In genomic region chr15:25482586-25482985, GRCm38 (mm10) we compare ENCODE assay signal across 18 mouse cellular contexts.
DNase-seq lines count a peak whose midpoint lies in the region; ATAC-seq and TF ChIP-seq lines count a peak whose summit lies in the region.
"Had no signal": no experiment of that assay in that cellular context is flagged by ENCODE, and none has a peak within 500 bp of the region (broad histone marks: within the 10 kb centered on the region; RNA-seq: fewer than 3 reads in every experiment).

No protein-coding gene starts in this region.

- no peak for TF ChIP-seq POLR2A in heart, adult 2 months (IDR thresholded peaks at IDR 0.05; ENCODE audit: insufficient read depth, low read depth, low read length)

- WGBS in heart, adult 2 months = 46% methylated on average over 3 of the region's 3 CpGs
- WGBS in heart, embryonic 10.5 days = 73% methylated on average over 3 of the region's 3 CpGs
- WGBS in lung, postnatal 0 days = 49% methylated on average over 3 of the region's 3 CpGs

- intact Hi-C loops in heart, adult 2 months (cut with DNase I) = loop anchor here (2.0 kb wide), 1 partner anchor 40 kb away; no protein-coding TSS in a partner anchor

- TF ChIP-seq EP300 in heart, adult 2 months (IDR thresholded peaks at IDR 0.05; ENCODE audit: insufficient read depth, low read depth, low read length) = peak; percentile 67; the same call in 1 of the 2 replicates
- peak; percentile 84 for TF ChIP-seq EP300 in lung, postnatal 0 days (IDR thresholded peaks at IDR 0.05)

- peak overlapping the region; percentile 63 for H3K27ac ChIP-seq in heart, adult 2 months
- H3K27ac ChIP-seq in heart, embryonic 10.5 days = no peak overlapping the region
- no peak overlapping the region for H3K27ac ChIP-seq in lung, postnatal 0 days (ENCODE audit: low read length)
- H3K27ac ChIP-seq: embryonic facial prominence, embryonic 12.5 days; heart, embryonic 15.5 days; hindbrain, embryonic 13.5 days; intestine, embryonic 15.5 days; layer of hippocampus, adult 2 months; liver, embryonic 13.5 days; macrophage; midbrain, embryonic 12.5 days had no signal

- H3K9me3 ChIP-seq in heart, embryonic 10.5 days = no peaks in the 10 kb centered on the region
- H3K9me3 ChIP-seq in lung, postnatal 0 days (ENCODE audit: low read length) = no peaks in the 10 kb centered on the region
- H3K9me3 ChIP-seq: embryonic facial prominence, embryonic 12.5 days; heart, embryonic 15.5 days; hindbrain, embryonic 13.5 days; intestine, embryonic 15.5 days; liver, embryonic 13.5 days; midbrain, embryonic 12.5 days had no signal

- H3K36me3 ChIP-seq in heart, adult 2 months (ENCODE audit: control insufficient read depth, insufficient read depth, low read length) = peaks cover 2% of the 10 kb centered on the region
- H3K36me3 ChIP-seq in heart, embryonic 10.5 days = no peaks in the 10 kb centered on the region
- H3K36me3 ChIP-seq in lung, postnatal 0 days (ENCODE audit: insufficient read depth, low read length) = no peaks in the 10 kb centered on the region
- H3K36me3 ChIP-seq: embryonic facial prominence, embryonic 12.5 days; heart, embryonic 15.5 days; hindbrain, embryonic 13.5 days; intestine, embryonic 15.5 days; liver, embryonic 13.5 days; midbrain, embryonic 12.5 days had no signal

- no peak overlapping the region for H3K4me3 ChIP-seq in heart, adult 2 months
- H3K4me3 ChIP-seq in heart, embryonic 10.5 days = no peak overlapping the region
- no peak overlapping the region for H3K4me3 ChIP-seq in lung, postnatal 0 days (ENCODE audit: low read depth, low read length)
- H3K4me3 ChIP-seq: embryonic facial prominence, embryonic 12.5 days; heart, embryonic 15.5 days; hindbrain, embryonic 13.5 days; intestine, embryonic 15.5 days; layer of hippocampus, adult 2 months; liver, embryonic 13.5 days; midbrain, embryonic 12.5 days had no signal

- peak; percentile 57 to 63 for DNase-seq in heart, adult 2 months
- no peak for DNase-seq in heart, embryonic 10.5 days (ENCODE audit: low spot score)
- peak; percentile 55 for DNase-seq in heart, adult 8-10 months (ENCODE audit: low spot score)
- peak; percentile 37 for DNase-seq in heart, postnatal 4 days
- DNase-seq in lung, postnatal 0 days (ENCODE audit: low spot score) = peak; percentile 49
- DNase-seq in retina, embryonic 14.5 days (ENCODE audit: low spot score) = no peak
- DNase-seq in embryo, embryonic 10 days (ENCODE audit: low spot score) = no peak
- DNase-seq in c-Kit-positive CD71-positive TER-119-positive erythroid progenitor cells, embryonic 14.5 days (ENCODE audit: low spot score) = no peak
- DNase-seq: cerebellum, adult 18-20 months; forebrain, postnatal 0 days; liver, embryonic 13.5 days had no signal

- no peaks in the 10 kb centered on the region for H3K79me2 ChIP-seq in heart, adult 2 months (replicated peaks; ENCODE audit: control insufficient read depth, insufficient read depth, low read length)

- no peak overlapping the region for H3K4me2 ChIP-seq in lung, postnatal 0 days (replicated peaks; ENCODE audit: low read depth, low read length)
- H3K4me2 ChIP-seq: embryonic facial prominence, embryonic 12.5 days; heart, embryonic 15.5 days; hindbrain, embryonic 13.5 days; intestine, embryonic 15.5 days; liver, embryonic 13.5 days; midbrain, embryonic 12.5 days had no signal

- peak; percentile 60 for ATAC-seq in lung, postnatal 0 days
- ATAC-seq: forebrain, postnatal 0 days; intestine, embryonic 15.5 days had no signal

- H3K9ac ChIP-seq in heart, adult 2 months (ENCODE audit: low read depth, low read length) = no peak overlapping the region
- no peak overlapping the region for H3K9ac ChIP-seq in lung, postnatal 0 days (replicated peaks; ENCODE audit: low read depth)
- H3K9ac ChIP-seq: embryonic facial prominence, embryonic 12.5 days; forebrain, postnatal 0 days; heart, embryonic 15.5 days; hindbrain, embryonic 13.5 days; intestine, embryonic 15.5 days; liver, embryonic 13.5 days; midbrain, embryonic 12.5 days had no signal

- H3K27me3 ChIP-seq in heart, adult 2 months (ENCODE audit: control insufficient read depth, insufficient read depth, low read length) = no peaks in the 10 kb centered on the region
- H3K27me3 ChIP-seq in heart, embryonic 10.5 days (ENCODE audit: insufficient read depth, poor library complexity, severe bottlenecking) = 0 out of 2 replicates have a peak, but pooled peaks cover 13% of the 10 kb centered on the region
- no peaks in the 10 kb centered on the region for H3K27me3 ChIP-seq in lung, postnatal 0 days (replicated peaks; ENCODE audit: insufficient read depth, low read length)
- H3K27me3 ChIP-seq: embryonic facial prominence, embryonic 12.5 days; heart, embryonic 15.5 days; hindbrain, embryonic 13.5 days; intestine, embryonic 15.5 days; liver, embryonic 13.5 days; midbrain, embryonic 12.5 days had no signal

- no peak for TF ChIP-seq CTCF in heart, adult 2 months (IDR thresholded peaks at IDR 0.05)
- no peak for TF ChIP-seq CTCF in lung, postnatal 0 days (IDR thresholded peaks at IDR 0.05)

- H3K4me1 ChIP-seq in heart, adult 2 months (ENCODE audit: control insufficient read depth, insufficient read depth, low read length) = no peaks in the 10 kb centered on the region; the same call in none of the 2 replicates
- no peaks in the 10 kb centered on the region for H3K4me1 ChIP-seq in heart, embryonic 10.5 days
- no peaks in the 10 kb centered on the region for H3K4me1 ChIP-seq in lung, postnatal 0 days (ENCODE audit: insufficient read depth, low read depth, low read length)
- H3K4me1 ChIP-seq: embryonic facial prominence, embryonic 12.5 days; heart, embryonic 15.5 days; hindbrain, embryonic 13.5 days; intestine, embryonic 15.5 days; liver, embryonic 13.5 days; midbrain, embryonic 12.5 days had no signal

Comparison
In these comparisons a context has a peak if more than half of its experiments do, and no peak if none do; other contexts are left out.
1. DNase-seq: peak in heart, adult 2 months (2 of 2), heart, adult 8-10 months (single experiment), heart, postnatal 4 days (single experiment) and lung, postnatal 0 days (single experiment); none in heart, embryonic 10.5 days (single experiment), retina, embryonic 14.5 days (single experiment), embryo, embryonic 10 days (single experiment) and c-Kit-positive CD71-positive TER-119-positive erythroid progenitor cells, embryonic 14.5 days (single experiment).